Mouse (Mus musculus): ENCODE measurements around the gene Mogat1.
"Not testable (repeated sequence)": the region's sequence is repeated elsewhere in the genome, so short reads cannot be mapped to it uniquely, and the experiment has no call there.

GRCm38 (mm10) chr1:78543631-78544030 is 32.8 kb downstream of the Mogat1 start:
- TF ChIP-seq GATA1 (IDR thresholded peaks at IDR 0.05; ENCODE audit: borderline replicate concordance, low read length); FLI1 (IDR thresholded peaks at IDR 0.05; ENCODE audit: low read length): not testable (repeated sequence)

Measured in megakaryocyte, embryonic 14.5 days (primary cell).